Mouse (Mus musculus): ENCODE results near the gene Tgfbr3.

DNA sequence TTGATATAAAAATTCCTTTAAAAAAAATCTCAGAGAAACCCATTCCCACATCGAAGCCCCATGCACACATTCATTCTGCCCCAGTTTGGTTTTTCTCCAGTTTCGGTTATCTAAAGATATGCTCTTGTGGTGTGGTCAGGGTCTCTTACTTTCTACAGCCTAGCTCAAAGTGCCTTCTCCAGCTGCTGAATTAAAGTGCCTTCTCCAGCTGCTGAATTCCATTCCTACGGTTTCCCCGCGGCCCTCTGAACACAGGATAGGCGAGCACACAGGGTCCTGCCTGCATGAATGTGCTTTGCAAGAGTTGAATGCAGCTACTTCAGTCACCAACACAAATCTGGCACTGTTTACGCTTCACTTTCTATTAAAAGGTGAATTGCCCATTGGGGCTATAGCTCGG lies 557 bp upstream of the Tgfbr3 start:
- TF ChIP-seq CEBPB (IDR thresholded peaks at IDR 0.05; ENCODE audit: insufficient read depth, poor library complexity, severe bottlenecking) (no peak), MAX (IDR thresholded peaks at IDR 0.05; ENCODE audit: low read depth) (no peak), POLR2A (IDR thresholded peaks at IDR 0.05; ENCODE audit: insufficient read length, low read depth) (no peak), SRF (IDR thresholded peaks at IDR 0.05; ENCODE audit: control insufficient read depth, insufficient read length, low read depth) (no peak), TCF12 (IDR thresholded peaks at IDR 0.05; ENCODE audit: insufficient read depth, poor library complexity, severe bottlenecking) (no peak), E2F4 (IDR thresholded peaks at IDR 0.05; ENCODE audit: insufficient read depth) (no peak), MYOG (IDR thresholded peaks at IDR 0.05; ENCODE audit: control insufficient read depth in 1 of 3, insufficient read depth in 1 of 3, insufficient read length in 2 of 3, low read depth in 2 of 3) (no peak), MYOD1 (IDR thresholded peaks at IDR 0.05; ENCODE audit: control insufficient read depth in 1 of 3, insufficient read length in 2 of 3, low read depth in 2 of 3) (no peak), USF1 (IDR thresholded peaks at IDR 0.05; ENCODE audit: low read depth) (no peak), POLR2AphosphoS2 (IDR thresholded peaks at IDR 0.05; ENCODE audit: insufficient read length, low read depth) (no peak), REST (IDR thresholded peaks at IDR 0.05; ENCODE audit: insufficient read depth, insufficient read length) (no peak)

Data from myocyte (in vitro differentiated cells).